Mouse (Mus musculus) forebrain, embryonic 15.5 days (tissue): Measurements from ENCODE around the gene Acadvl. TPM values are rescaled to one million over a fixed set of nuclear protein-coding genes. Genes with fewer than 3 reads are reported as not detected.
"Not testable (repeated sequence)": the region's sequence is repeated elsewhere in the genome, so short reads cannot be mapped to it uniquely, and the experiment has no call there.

Experiments used
- ATAC-seq: fragments of 200-750 bp; cut with Nextera tagmentation; replicated peaks from 2 replicates; pipeline ENCODE4 v1.8.0; 2017; ENCODE audit warnings: mild to moderate bottlenecking, moderate TSS enrichment, moderate library complexity
- H3K27ac ChIP-seq: fragments of 300-500 bp; sonication (generic); replicated peaks from 2 replicates; pipeline ENCODE4 v1.5.1; 2015; ENCODE audit warnings: mild to moderate bottlenecking, inconsistent platforms
- H3K27me3 ChIP-seq: fragments of 300-500 bp; sonication (generic); 2 replicates; pipeline ENCODE4 v1.6.1; 2015; ENCODE audit warnings: inconsistent platforms
- H3K36me3 ChIP-seq: fragments of 300-500 bp; sonication (generic); 2 replicates; pipeline ENCODE4 v1.6.1; 2015; ENCODE audit warnings: mild to moderate bottlenecking, inconsistent platforms
- H3K4me1 ChIP-seq: fragments of 300-500 bp; sonication (generic); 2 replicates; pipeline ENCODE4 v1.6.1; 2015; ENCODE audit warnings: inconsistent platforms
- H3K4me2 ChIP-seq: fragments of 300-500 bp; sonication (generic); replicated peaks from 2 replicates; pipeline ENCODE4 v1.6.1; 2015; ENCODE audit warnings: mild to moderate bottlenecking, inconsistent platforms
- H3K4me3 ChIP-seq: fragments of 300-500 bp; sonication (generic); 2 replicates; pipeline ENCODE4 v1.5.1; 2015; ENCODE audit warnings: mild to moderate bottlenecking, inconsistent platforms
- H3K9ac ChIP-seq: fragments of 300-500 bp; sonication (generic); replicated peaks from 2 replicates; pipeline ENCODE4 v1.6.1; 2015; ENCODE audit warnings: mild to moderate bottlenecking, inconsistent platforms
- H3K9me3 ChIP-seq: fragments of 300-500 bp; sonication (generic); 2 replicates; pipeline ENCODE4 v1.6.1; 2016; ENCODE audit warnings: inconsistent platforms
- WGBS: fragments of 180-500 bp; shearing (Covaris S2); methylation state at CpG from one replicate; pipeline ENCODE4 v1.1.7; 2015; ENCODE audit warnings: mixed read lengths; 5-methylcytosine and 5-hydroxymethylcytosine counted together
- polyA plus RNA-seq: library from polyadenylated mRNA; unstranded; fragments of >200 nt; fragmentation: Nextera tagmentation; extraction: Ambion mirVana; gene quantifications from 2 replicates; pipeline ENCODE4 v1.2.1, GENCODE M21; 2015

Gene Acadvl
- polyA plus RNA-seq, 1 experiment from 2014 or later: 60.7 TPM

DNA sequence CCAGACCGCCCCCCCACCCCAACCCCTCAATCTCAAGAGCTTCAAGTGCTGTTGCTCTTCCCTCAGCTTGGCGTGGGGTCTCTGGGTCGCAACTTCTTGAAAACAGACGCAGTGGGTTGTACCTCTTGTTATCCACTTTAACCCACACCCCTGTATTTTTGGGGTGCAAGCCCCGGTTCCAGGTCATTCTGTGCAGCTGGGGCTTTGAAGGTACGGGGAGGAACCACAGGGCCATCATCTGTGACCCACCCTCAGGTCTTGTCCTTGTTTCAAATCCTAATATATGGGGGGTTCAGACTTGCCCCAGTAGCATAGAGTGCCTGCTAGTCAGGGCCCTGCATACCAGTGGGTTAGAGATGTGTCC is 8.9 kb upstream of the Acadvl start:
- no peaks in the 10 kb centered on the region for H3K36me3 ChIP-seq
- H3K27ac ChIP-seq: peak overlapping the region; percentile 38
- H3K4me3 ChIP-seq: peak overlapping the region; percentile 39
- H3K4me1 ChIP-seq: peaks cover 84% of the 10 kb centered on the region
- H3K9ac ChIP-seq: peak overlapping the region; percentile 49
- H3K27me3 ChIP-seq: no peaks in the 10 kb centered on the region
- H3K4me2 ChIP-seq: peak overlapping the region; percentile 60
- WGBS: 12% methylated on average over 6 of the region's 6 CpGs
- no peaks in the 10 kb centered on the region for H3K9me3 ChIP-seq
- no peak for ATAC-seq

DNA sequence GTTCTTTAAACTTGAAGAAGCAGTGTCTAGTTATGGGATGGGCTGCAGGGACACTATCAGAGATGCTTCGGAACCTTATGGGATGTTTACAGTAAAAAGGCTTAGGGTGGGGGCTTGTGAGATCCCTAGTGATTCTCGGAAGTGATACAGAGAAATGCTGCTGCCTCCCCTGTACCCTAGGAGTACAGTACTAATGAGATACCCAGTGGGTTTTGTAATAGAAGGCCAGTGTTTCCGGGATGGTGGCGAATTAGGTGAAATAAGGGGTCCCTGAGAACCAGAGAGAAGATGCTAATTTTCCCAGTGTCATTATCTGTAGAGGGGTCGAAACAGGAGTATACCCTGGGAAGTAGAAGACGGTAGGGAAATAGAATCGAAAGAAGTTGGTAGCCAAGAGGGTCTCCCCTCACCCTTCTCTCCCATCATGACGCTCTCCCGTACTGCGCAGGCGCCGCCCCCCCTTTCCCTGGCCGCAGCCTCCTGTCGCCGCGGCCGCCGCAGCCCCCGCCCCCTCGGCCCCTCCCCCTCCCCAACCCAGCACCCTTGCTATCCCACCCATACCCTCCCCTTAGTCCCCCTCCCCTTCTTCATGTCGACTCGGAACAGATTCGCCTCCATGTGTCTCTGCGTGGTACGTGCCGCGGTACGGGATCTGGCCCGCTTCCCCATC is 8.4 kb upstream of the Acadvl start:
- peaks cover 85% of the 10 kb centered on the region for H3K4me1 ChIP-seq
- peak overlapping the region; percentile 38 for H3K27ac ChIP-seq

DNA sequence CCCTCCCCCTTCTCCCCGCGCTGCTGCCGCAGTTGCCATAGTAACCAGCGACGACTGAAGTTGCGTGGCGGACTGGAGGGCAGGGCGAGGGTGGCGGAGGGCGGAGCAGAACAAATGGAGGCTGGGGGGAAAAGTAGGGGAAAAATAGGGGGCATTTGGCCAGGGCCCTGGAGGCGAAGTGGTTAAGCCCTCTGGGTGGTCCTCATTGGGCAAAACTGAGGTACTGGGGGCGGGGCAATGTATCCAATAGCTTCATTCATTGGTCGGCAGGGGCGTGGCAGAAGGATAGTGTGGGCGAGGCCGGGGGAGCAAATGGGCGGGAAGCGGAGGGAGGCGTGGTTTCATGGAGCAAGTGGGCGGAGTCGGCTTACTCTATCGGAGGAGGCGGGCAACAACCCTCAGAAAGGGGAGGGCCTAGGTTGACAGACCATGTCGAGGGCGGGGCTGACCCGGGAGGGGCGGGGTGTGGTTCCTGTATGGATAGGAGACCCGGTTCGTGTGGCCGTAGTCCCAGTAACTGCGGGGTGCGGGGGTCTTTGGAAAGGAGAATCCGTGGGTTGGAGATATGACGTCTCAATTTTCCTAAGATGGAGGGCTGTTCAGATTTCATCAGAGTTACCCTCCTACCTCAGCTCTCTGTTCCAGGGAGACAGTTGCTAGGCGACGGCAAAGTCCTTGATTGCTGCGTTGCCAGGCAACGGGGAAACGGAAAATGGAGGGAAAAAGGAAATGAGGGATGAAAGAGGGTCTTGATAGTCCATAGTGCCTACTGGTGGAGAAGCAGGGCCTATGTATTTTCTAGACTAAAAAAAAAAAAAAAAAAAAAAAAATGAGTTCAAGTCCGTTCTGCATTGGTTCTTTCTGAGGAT is 6.3 kb upstream of the Acadvl start:
- Histone ChIP-seq H3K4me1 (peaks cover 77% of the 10 kb centered on the region), H3K9me3 (no peaks in the 10 kb centered on the region), H3K36me3 (no peaks in the 10 kb centered on the region), H3K27ac (peak overlapping the region; percentile 96), H3K4me3 (peak overlapping the region; percentile 65), H3K9ac (peak overlapping the region; percentile 82), H3K4me2 (peak overlapping the region; percentile 63), H3K27me3 (no peaks in the 10 kb centered on the region)
- peak; percentile 66 for ATAC-seq
- WGBS: under 1% methylated on average over 40 of the region's 40 CpGs

More for the DNA sequence above, 8.4 kb upstream of the Acadvl start:
- H3K36me3 ChIP-seq: no peaks in the 10 kb centered on the region
- no peaks in the 10 kb centered on the region for H3K27me3 ChIP-seq
- ATAC-seq: no peak
- WGBS: 5% methylated on average over 26 of the region's 29 CpGs
- H3K4me3 ChIP-seq: peak overlapping the region; percentile 39
- H3K4me2 ChIP-seq: peak overlapping the region; percentile 60
- H3K9me3 ChIP-seq: no peaks in the 10 kb centered on the region
- H3K9ac ChIP-seq: peak overlapping the region; percentile 49

DNA sequence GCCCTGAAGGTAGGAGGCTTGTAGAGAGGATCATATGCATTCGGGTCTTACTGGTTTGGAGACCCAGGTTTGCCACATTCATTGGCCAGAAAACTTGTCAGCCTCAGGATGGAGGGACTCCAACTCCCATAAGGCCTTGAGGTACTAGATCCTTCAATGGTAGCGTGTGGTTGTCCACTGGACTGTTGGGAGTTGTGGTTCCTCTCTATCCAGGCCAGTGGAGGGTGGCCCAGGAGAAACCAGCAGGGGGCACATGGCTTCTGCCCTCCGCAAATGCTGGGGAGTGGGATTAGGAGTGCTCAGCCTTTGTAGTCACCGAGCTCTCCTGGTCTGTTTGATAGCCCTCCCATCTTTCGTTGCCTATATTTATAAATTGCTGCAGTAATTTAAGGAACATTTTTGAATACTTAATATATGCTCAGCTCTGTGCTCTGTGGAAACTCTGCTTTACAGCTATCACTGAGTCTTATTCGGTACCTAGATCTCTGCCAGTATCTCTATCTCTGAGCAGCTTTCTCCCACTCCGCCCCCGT is 5.6 kb upstream of the Acadvl start:
- WGBS: under 1% methylated on average over 8 of the region's 8 CpGs
- Histone ChIP-seq H3K4me1 (peaks cover 70% of the 10 kb centered on the region), H3K9ac (peak overlapping the region; percentile 82), H3K4me3 (peak overlapping the region; percentile 65), H3K9me3 (no peaks in the 10 kb centered on the region), H3K4me2 (peak overlapping the region; percentile 63), H3K27ac (peak overlapping the region; percentile 96), H3K36me3 (no peaks in the 10 kb centered on the region), H3K27me3 (no peaks in the 10 kb centered on the region)
- ATAC-seq: peak; percentile 81

DNA sequence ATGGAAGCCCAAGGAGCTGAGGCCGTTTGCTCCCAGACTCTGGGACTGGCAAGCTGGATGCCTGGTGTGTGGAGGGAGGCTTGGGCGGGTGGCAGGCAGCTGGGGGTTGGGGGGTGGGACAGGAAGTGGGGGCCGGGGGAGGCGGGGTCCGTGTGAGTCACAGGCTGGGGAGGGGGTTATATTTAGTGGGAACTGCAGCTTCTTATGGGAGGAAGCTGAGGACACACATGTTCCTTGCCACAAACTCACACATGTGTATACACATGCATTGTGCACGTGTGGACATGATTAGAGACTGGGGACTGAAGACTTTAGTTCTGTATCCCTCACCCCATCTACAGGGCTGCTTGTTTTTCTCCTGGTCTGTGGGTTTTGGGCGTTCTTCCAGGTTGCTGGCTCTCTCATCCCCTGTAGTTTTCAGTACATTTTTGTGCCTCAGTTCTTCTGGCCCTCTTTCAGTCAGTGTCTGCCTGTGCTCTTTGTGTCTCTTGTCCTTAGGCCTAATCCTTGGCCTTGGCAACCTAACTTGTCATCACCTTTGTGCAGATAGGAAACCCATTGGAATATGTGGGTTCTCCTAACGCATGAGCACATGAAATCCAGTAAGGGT is 4.9 kb upstream of the Acadvl start:
- peaks cover 70% of the 10 kb centered on the region for H3K4me1 ChIP-seq
- H3K9me3 ChIP-seq: no peaks in the 10 kb centered on the region
- no peak for ATAC-seq
- H3K27me3 ChIP-seq: no peaks in the 10 kb centered on the region
- WGBS: 8% methylated on average over 8 of the region's 8 CpGs
- H3K36me3 ChIP-seq: no peaks in the 10 kb centered on the region
- H3K9ac ChIP-seq: peak overlapping the region; percentile 82
- peak overlapping the region; percentile 63 for H3K4me2 ChIP-seq
- peak overlapping the region; percentile 96 for H3K27ac ChIP-seq
- H3K4me3 ChIP-seq: peak overlapping the region; percentile 65

DNA sequence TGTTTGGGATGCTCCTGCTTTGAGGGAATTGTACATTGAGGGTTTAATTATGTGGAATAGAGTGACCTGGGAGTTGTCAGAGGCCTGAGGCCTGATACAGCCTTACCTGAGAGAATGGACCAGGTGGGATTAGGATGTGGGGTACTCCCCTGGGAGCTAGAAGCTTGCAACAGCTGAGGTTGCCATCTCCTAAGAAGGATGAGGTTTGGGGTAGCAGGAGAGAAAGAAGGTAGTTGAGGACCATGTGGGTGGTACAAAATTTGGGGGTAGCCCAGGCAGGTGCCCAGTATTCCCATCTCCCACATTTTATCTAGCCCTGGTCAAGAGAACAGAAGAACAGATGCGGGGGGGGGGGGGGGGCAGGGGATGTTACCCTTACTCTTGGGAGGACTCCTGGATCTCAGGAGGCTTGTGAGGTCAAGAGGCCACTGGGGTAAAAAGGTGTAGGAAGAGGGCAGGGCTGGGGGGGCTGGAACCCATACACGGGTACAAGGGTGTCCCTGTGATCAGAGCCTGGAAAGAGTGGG is 4.3 kb upstream of the Acadvl start:
- Histone ChIP-seq H3K9ac (peak overlapping the region; percentile 82), H3K9me3 (no peaks in the 10 kb centered on the region), H3K27me3 (no peaks in the 10 kb centered on the region), H3K27ac (peak overlapping the region; percentile 96), H3K4me3 (peak overlapping the region; percentile 65), H3K4me2 (peak overlapping the region; percentile 63), H3K4me1 (peaks cover 74% of the 10 kb centered on the region), H3K36me3 (no peaks in the 10 kb centered on the region)
- ATAC-seq: no peak
- 11% methylated on average over 2 of the region's 2 CpGs for WGBS

DNA sequence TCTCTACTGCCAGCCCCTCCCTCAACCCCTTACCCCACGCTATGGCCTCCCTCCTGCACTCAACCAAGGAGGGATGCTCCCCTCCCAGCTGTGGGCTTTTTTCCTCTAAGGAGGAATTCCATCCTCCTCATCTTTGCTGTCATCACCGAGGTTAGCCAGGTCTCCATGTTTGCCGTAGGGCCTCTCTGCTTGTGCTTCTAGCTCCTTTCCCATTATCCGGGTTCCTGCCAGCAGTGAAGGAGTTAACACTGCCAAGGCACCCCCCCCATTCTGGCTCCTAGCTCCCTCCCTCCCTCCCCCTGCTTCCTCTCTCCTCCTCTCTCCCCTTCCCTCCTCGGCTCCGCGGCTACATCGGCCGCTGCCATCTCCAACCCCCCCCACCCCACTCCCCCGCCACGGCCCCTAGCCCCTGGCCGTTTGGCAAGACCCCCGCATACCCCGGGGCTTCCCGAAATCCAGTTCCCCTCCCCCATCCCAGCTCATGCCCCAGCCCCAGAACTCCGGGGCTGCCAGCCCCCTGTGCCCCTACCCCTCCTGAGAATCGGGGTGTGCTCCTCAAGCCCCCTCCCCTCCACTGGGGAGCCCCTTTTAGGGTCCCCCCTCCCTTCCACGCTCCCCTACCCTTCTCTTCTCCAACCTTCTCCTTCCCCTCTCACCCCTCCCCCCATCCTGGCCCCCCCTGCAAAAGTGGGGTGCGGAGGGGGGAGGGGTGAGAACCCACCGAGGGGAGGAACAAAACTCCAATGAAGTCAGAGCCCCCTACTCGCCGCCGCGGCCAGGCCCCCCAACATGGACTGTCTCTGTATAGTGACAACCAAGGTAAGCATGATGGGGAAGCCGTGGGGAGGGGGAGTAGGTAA is 3.1 kb upstream of the Acadvl start:
- WGBS: 0% methylated on average over 24 of the region's 25 CpGs
- Histone ChIP-seq H3K27ac (peak overlapping the region; percentile 96), H3K4me2 (peak overlapping the region; percentile 63), H3K27me3 (no peaks in the 10 kb centered on the region), H3K36me3 (no peaks in the 10 kb centered on the region), H3K9me3 (no peaks in the 10 kb centered on the region), H3K9ac (peak overlapping the region; percentile 82), H3K4me3 (peak overlapping the region; percentile 65), H3K4me1 (peaks cover 69% of the 10 kb centered on the region)
- no peak for ATAC-seq

DNA sequence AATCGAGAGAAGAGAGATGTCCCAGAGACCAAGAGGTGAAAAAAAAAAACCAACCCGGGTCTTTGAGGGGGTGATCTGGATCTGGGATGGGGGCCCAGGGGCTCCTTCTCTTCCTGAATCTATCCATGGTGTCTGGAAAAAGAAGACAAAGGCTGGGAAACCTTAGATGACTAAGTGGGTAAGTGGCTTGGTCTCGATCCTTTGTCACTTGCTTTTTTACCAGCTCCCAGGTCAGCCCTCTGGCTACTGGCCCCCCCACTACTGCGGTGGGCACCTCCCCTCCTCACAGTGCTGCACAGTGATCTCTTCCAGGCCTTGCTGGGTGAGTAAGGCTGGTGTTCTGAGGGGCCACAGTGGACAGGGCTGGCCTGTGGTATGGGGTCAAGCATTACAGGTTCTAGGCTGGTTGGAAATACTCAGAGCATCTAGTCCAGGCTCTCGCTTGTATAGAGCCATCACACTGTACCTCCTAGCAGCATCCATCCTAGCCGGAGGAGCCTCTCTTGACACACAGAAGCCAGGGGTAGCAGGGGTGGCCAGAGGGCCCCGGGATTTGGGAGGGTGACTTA is 2.1 kb upstream of the Acadvl start:
- no peak for ATAC-seq
- peaks cover 58% of the 10 kb centered on the region for H3K4me1 ChIP-seq
- H3K9ac ChIP-seq: peak overlapping the region; percentile 82
- H3K27me3 ChIP-seq: no peaks in the 10 kb centered on the region
- peak overlapping the region; percentile 63 for H3K4me2 ChIP-seq
- whole genome bisulfite sequencing: 23% methylated on average over 7 of the region's 7 CpGs
- H3K4me3 ChIP-seq: peak overlapping the region; percentile 65; the same call in 1 of the 2 replicates
- no peaks in the 10 kb centered on the region for H3K9me3 ChIP-seq
- peaks cover 8% of the 10 kb centered on the region for H3K36me3 ChIP-seq
- H3K27ac ChIP-seq: peak overlapping the region; percentile 96

DNA sequence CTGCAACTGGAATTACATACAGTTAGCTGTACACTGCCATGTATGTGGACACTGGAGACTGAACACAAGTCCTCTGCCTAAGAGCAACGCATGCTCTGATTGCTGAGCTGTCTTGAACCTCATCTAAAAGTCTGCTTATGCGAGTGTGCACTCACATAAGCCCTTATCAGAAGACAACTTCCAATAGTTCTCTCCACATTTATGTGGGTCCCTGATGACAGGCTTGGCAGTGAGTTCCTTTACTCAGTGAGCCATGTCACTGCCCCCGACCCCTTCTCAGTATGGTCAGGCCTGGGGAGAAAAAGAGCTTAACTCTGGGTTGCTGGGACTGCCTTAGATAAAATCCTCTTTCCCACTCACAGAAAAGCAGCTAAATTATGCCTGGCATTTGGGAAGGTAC is 1.5 kb upstream of the Acadvl start, which contains the start of gene Dlg4:
Gene Dlg4 (plus strand): TSS at position 274 of the 400 bp plus-strand sequence.
- peak within 1 kb of the TSS; percentile 82 for H3K9ac ChIP-seq
- peaks cover 53% of the 10 kb centered on the region for H3K4me1 ChIP-seq
- no peak for ATAC-seq
- H3K27ac ChIP-seq: peak within 1 kb of the TSS; percentile 96
- 76% methylated on average over 3 of the region's 3 CpGs for WGBS
- peaks cover 15% of the 10 kb centered on the region for H3K36me3 ChIP-seq
- no peaks in the 10 kb centered on the region for H3K27me3 ChIP-seq
- H3K9me3 ChIP-seq: no peaks in the 10 kb centered on the region
- H3K4me2 ChIP-seq: peak within 1 kb of the TSS; percentile 63
- H3K4me3 ChIP-seq: peak within 1 kb of the TSS; percentile 65

DNA sequence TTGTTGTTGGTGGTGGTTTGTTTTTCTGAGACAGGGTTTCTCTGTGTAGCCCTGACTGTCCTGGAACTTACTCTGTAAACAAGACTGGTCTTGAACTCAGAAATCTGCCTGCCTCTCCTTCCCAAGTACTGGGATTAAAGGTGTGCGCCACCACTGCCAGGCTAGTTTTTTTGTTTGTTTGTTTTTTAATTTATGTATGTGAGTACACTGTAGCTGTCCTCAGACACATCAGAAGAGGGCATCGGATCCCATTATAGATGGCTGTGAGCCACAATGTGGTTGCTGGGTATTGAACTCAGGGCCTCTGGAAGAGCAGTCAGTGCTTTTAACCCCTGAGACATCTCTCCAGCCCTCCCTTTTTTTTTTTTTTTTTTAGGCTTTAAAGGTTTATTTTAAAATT is 966 bp upstream of the Acadvl start:
- H3K27me3 ChIP-seq, H3K9me3 ChIP-seq, H3K9ac ChIP-seq, ATAC-seq, H3K4me3 ChIP-seq, H3K4me2 ChIP-seq, H3K27ac ChIP-seq: not testable (repeated sequence)
- Histone ChIP-seq H3K36me3 (peaks cover 20% of the 10 kb centered on the region), H3K4me1 (peaks cover 53% of the 10 kb centered on the region)
- WGBS: 81% methylated on average over 2 of the region's 2 CpGs

DNA sequence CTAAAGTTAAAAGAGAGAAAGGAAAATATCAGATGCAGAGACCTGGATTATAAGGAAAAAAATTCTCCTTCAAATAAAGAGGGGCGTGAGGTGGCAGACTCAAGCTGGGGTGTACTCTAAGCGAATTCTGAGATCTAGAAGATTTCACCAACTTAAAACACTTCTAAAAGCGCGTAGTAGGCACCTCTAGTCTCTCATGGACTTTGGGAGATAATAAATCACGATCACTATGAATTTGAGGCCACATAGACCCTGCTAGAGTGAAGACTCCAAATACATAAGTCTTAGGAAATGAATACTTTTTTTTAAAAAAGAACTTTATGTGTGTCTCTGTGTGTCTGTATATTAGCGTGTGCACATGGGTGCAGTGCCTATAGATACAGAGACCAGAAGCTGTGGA is 466 bp upstream of the Acadvl start:
- Histone ChIP-seq H3K4me2 (peak overlapping the region; percentile 74), H3K9me3 (no peaks in the 10 kb centered on the region), H3K4me3 (peak overlapping the region; percentile 54; the same call in 1 of the 2 replicates), H3K4me1 (peaks cover 50% of the 10 kb centered on the region), H3K9ac (no peak overlapping the region; the same call in 1 of the 2 replicates), H3K36me3 (peaks cover 25% of the 10 kb centered on the region), H3K27me3 (no peaks in the 10 kb centered on the region), H3K27ac (no peak overlapping the region)
- 68% methylated on average over 6 of the region's 6 CpGs for WGBS
- ATAC-seq: no peak
